Mouse (Mus musculus) olfactory bulb, adult 2 months (tissue): ENCODE measurements around the gene Mrtfa.

Experiments used
- CTCF ChIP-seq: fragments of 200-500 bp; IDR thresholded peaks from 2 replicates; pipeline ENCODE4 v1.5.1; 2012; ENCODE audit warnings: low read depth, mild to moderate bottlenecking, low read length, moderate library complexity; ENCODE audit not compliant: insufficient read depth
- POLR2A ChIP-seq: fragments of 200-500 bp; IDR thresholded peaks from 2 replicates; pipeline ENCODE4 v1.6.1; 2012; ENCODE audit warnings: mild to moderate bottlenecking, low read depth, low read length, moderate library complexity; ENCODE audit not compliant: insufficient read depth

- TF ChIP-seq CTCF (no peak), POLR2A (no peak)
Measured at GRCm38 (mm10) chr15:81011523-81011922, 179.0 kb downstream of the Mrtfa start.
